Mouse (Mus musculus): Measurements from ENCODE around the gene Sftpd.

DNA sequence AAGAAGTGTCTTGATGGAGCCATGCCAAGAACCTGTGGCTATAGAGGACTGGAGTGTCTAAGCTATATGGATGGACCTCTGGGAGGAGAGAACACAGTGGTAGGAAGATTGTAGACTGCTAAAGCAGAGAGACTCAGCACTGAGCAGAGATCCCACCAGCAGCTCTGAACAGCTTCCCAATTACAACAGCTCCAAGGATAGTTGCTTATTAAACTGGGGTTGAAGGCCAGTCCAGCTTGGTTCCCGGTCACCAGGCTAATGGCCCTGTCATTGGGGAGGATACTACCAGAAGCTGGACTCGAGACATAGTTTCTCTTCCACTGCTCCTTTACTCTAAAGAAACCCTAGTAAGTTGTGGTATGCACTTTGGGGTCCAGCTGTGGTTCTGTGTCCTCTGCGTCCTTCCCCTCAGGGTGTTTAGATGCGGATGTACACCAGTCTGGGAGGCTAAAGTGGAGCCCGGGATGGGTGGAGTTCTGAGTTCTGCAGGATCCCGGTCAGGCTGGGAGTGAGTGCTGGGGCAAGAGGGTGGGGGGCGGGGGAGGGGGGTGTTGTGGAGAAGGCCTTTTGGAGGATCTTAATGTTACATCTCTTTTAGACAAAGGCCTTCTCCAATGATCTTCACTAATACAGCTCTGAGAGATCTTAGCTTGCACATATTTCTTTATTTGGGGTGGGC is 33.6 kb downstream of the Sftpd start, which contains the start of gene Mbl1:
- no peak for TF ChIP-seq CTCF (IDR thresholded peaks at IDR 0.05; ENCODE audit: extremely low read depth, insufficient read length, insufficient replicate concordance, low read depth, low read length)
- TF ChIP-seq POLR2A (IDR thresholded peaks at IDR 0.05; ENCODE audit: low read depth, low read length), result no peak

Data from small intestine, adult 2 months (tissue).